Mouse (Mus musculus) lung, postnatal 0 days (tissue): Measurements from ENCODE around the gene Rbbp8nl.

Experiments
- CTCF ChIP-seq: IDR thresholded peaks from 2 replicates; pipeline ENCODE4 v1.5.1; 2016; ENCODE audit warnings: antibody characterized with exemption, mild to moderate bottlenecking
- EP300 ChIP-seq: IDR thresholded peaks from 2 replicates; pipeline ENCODE4 v1.6.1; 2016; ENCODE audit warnings: antibody characterized with exemption, mild to moderate bottlenecking, control low read depth

- no peak for TF ChIP-seq CTCF
- TF ChIP-seq EP300 = no peak
Observed at GRCm38 (mm10) chr2:180273394-180274244, 16.1 kb downstream of the Rbbp8nl start, which contains the start of gene Cables2.
